Mouse (Mus musculus) megakaryocyte, embryonic 14.5 days (primary cell): ENCODE results near the gene Ttc34. TPM values are rescaled to one million over a fixed set of nuclear protein-coding genes. Genes with fewer than 3 reads are reported as not detected.

Experiments
- H3K27me3 ChIP-seq: replicated peaks from 2 replicates; pipeline ENCODE3; 2012; ENCODE audit warnings: inconsistent platforms
- H3K36me3 ChIP-seq: replicated peaks from 2 replicates; pipeline ENCODE3; 2012; ENCODE audit warnings: low read length, inconsistent platforms, mixed read lengths
- H3K4me1 ChIP-seq: 2 replicates; pipeline ENCODE4 v1.6.1; 2012; ENCODE audit warnings: inconsistent platforms
- H3K4me3 ChIP-seq: replicated peaks from 2 replicates; pipeline ENCODE3; 2012; ENCODE audit warnings: moderate library complexity, mild to moderate bottlenecking, inconsistent platforms
- H3K9me3 ChIP-seq: 2 replicates; pipeline ENCODE4 v1.6.1; 2012; ENCODE audit warnings: inconsistent platforms
- FLI1 ChIP-seq: IDR thresholded peaks from 2 replicates; pipeline ENCODE4 v1.6.1; 2012; ENCODE audit warnings: low read length, inconsistent platforms, mixed read lengths
- GATA1 ChIP-seq: IDR thresholded peaks from 3 replicates; pipeline ENCODE4 v1.6.1; 2012; ENCODE audit warnings: mixed read lengths, low read length, inconsistent platforms, borderline replicate concordance
- polyA plus RNA-seq: library from polyadenylated mRNA; stranded (reverse); fragments of >175 nt; gene quantifications from 2 replicates; pipeline ENCODE4 v1.2.3, GENCODE M21; 2012; ENCODE audit warnings: low replicate concordance; ENCODE audit not compliant: insufficient read depth

Gene Ttc34
- polyA plus RNA-seq, 1 experiment: not detected

- Histone ChIP-seq H3K36me3 (no peaks in the 10 kb centered on the region), H3K4me1 (peaks cover 23% of the 10 kb centered on the region), H3K4me3 (no peak overlapping the region), H3K27me3 (peaks cover 44% of the 10 kb centered on the region), H3K9me3 (no peaks in the 10 kb centered on the region)
- TF ChIP-seq GATA1 (no peak), FLI1 (no peak)
Observed at GRCm38 (mm10) chr4:154827861-154828610, 9.2 kb upstream of the Ttc34 start.

GRCm38 (mm10) chr4:154831915-154832573 is 5.2 kb upstream of the Ttc34 start:
- Histone ChIP-seq H3K27me3 (peaks cover 56% of the 10 kb centered on the region), H3K36me3 (no peaks in the 10 kb centered on the region), H3K4me3 (no peak overlapping the region), H3K9me3 (no peaks in the 10 kb centered on the region), H3K4me1 (peaks cover 16% of the 10 kb centered on the region)
- TF ChIP-seq GATA1: no peak
- no peak for TF ChIP-seq FLI1

GRCm38 (mm10) chr4:154836183-154836915 is 910 bp upstream of the Ttc34 start:
- Histone ChIP-seq H3K4me1 (peaks cover 5% of the 10 kb centered on the region; the same call in 1 of the 2 replicates), H3K36me3 (no peaks in the 10 kb centered on the region), H3K27me3 (peaks cover 54% of the 10 kb centered on the region), H3K9me3 (no peaks in the 10 kb centered on the region), H3K4me3 (no peak overlapping the region)
- no peak for TF ChIP-seq FLI1

- Histone ChIP-seq H3K27me3 (peaks cover 34% of the 10 kb centered on the region), H3K36me3 (no peaks in the 10 kb centered on the region), H3K4me1 (peaks cover 5% of the 10 kb centered on the region; the same call in 1 of the 2 replicates), H3K9me3 (no peaks in the 10 kb centered on the region), H3K4me3 (no peak overlapping the region)
- TF ChIP-seq FLI1 (no peak), GATA1 (no peak)
Observed at GRCm38 (mm10) chr4:154838741-154839140, 1.5 kb downstream of the Ttc34 start.

GRCm38 (mm10) chr4:154839406-154839805 is 2.1 kb downstream of the Ttc34 start:
- Histone ChIP-seq H3K9me3 (no peaks in the 10 kb centered on the region), H3K36me3 (no peaks in the 10 kb centered on the region), H3K4me3 (no peak overlapping the region), H3K27me3 (peaks cover 32% of the 10 kb centered on the region), H3K4me1 (peaks cover 5% of the 10 kb centered on the region; the same call in 1 of the 2 replicates)
- TF ChIP-seq FLI1: no peak
- no peak for TF ChIP-seq GATA1

- TF ChIP-seq FLI1: no peak
- peaks cover 44% of the 10 kb centered on the region for H3K27me3 ChIP-seq
Observed at GRCm38 (mm10) chr4:154852696-154853095, 15.4 kb downstream of the Ttc34 start.

GRCm38 (mm10) chr4:154853881-154854280 is 16.6 kb downstream of the Ttc34 start:
- Histone ChIP-seq H3K27me3 (peaks cover 56% of the 10 kb centered on the region), H3K9me3 (peaks cover 9% of the 10 kb centered on the region), H3K4me3 (no peak overlapping the region), H3K36me3 (no peaks in the 10 kb centered on the region), H3K4me1 (peaks cover 21% of the 10 kb centered on the region)
- TF ChIP-seq GATA1 (no peak), FLI1 (no peak)

More at GRCm38 (mm10) chr4:154852696-154853095, 15.4 kb downstream of the Ttc34 start:
- H3K4me3 ChIP-seq: no peak overlapping the region
- H3K36me3 ChIP-seq: no peaks in the 10 kb centered on the region
- peaks cover 21% of the 10 kb centered on the region for H3K4me1 ChIP-seq
- H3K9me3 ChIP-seq: peaks cover 9% of the 10 kb centered on the region

- Histone ChIP-seq H3K27me3 (peaks cover 66% of the 10 kb centered on the region), H3K36me3 (no peaks in the 10 kb centered on the region), H3K4me3 (peak overlapping the region; percentile 18), H3K9me3 (peaks cover 9% of the 10 kb centered on the region), H3K4me1 (peaks cover 25% of the 10 kb centered on the region)
- TF ChIP-seq FLI1 (no peak), GATA1 (no peak)
Observed at GRCm38 (mm10) chr4:154854676-154855345, 17.6 kb downstream of the Ttc34 start.

- TF ChIP-seq GATA1 (no peak), FLI1 (no peak)
- Histone ChIP-seq H3K4me3 (peak overlapping the region; percentile 91), H3K9me3 (peaks cover 9% of the 10 kb centered on the region), H3K4me1 (peaks cover 26% of the 10 kb centered on the region), H3K36me3 (no peaks in the 10 kb centered on the region), H3K27me3 (peaks cover 76% of the 10 kb centered on the region)
Observed at GRCm38 (mm10) chr4:154855721-154856479, 18.6 kb downstream of the Ttc34 start.
